Mouse (Mus musculus) forebrain, embryonic 12.5 days (tissue): ENCODE data around the gene Tinagl1. TPM values are rescaled to one million over a fixed set of nuclear protein-coding genes. Genes with fewer than 3 reads are reported as not detected.

ENCODE experiments used
- polyA plus RNA-seq: library from polyadenylated mRNA; unstranded; fragments of >200 nt; fragmentation: Nextera tagmentation; extraction: Ambion mirVana; gene quantifications from 2 replicates; pipeline ENCODE4 v1.2.1, GENCODE M21; 2016

The Tinagl1 gene
- polyA plus RNA-seq, 1 experiment from 2014 or later = 4.6 TPM

Other genes with a start within 250 kb of the Tinagl1 start
- gene Spocd1, start 245.9 kb downstream of the Tinagl1 start, polyA plus RNA-seq = 0.06 TPM in 1 of 2 replicates, not detected in the other
- 5.6 and 7.3 TPM in 2 replicates for gene Adgrb2, start 190.3 kb downstream of the Tinagl1 start, polyA plus RNA-seq
- 10.8 and 14.8 TPM in 2 replicates for gene Col16a1, start 127.3 kb downstream of the Tinagl1 start, polyA plus RNA-seq
- 60.4 and 61.4 TPM in 2 replicates for gene Pef1, start 72.6 kb downstream of the Tinagl1 start, polyA plus RNA-seq
- 0.10 TPM in 1 of 2 replicates, not detected in the other for gene Hcrtr1, start 35.8 kb downstream of the Tinagl1 start, polyA plus RNA-seq
- not detected in 2 replicates for gene Gm853, start 47.3 kb upstream of the Tinagl1 start, polyA plus RNA-seq
- 88.9 and 95.5 TPM in 2 replicates for gene Serinc2, start 104.1 kb upstream of the Tinagl1 start, polyA plus RNA-seq
- 18.8 and 22.3 TPM in 2 replicates for gene Fabp3, start 133.5 kb upstream of the Tinagl1 start, polyA plus RNA-seq
- not detected in 2 replicates for gene Gm10570, start 133.6 kb upstream of the Tinagl1 start, polyA plus RNA-seq
- gene Zcchc17, start 184.8 kb upstream of the Tinagl1 start, polyA plus RNA-seq = 74.2 and 78.4 TPM in 2 replicates
- 196 and 203 TPM in 2 replicates for gene Snrnp40, start 185.0 kb upstream of the Tinagl1 start, polyA plus RNA-seq